Mouse (Mus musculus): ENCODE measurements around the gene Sertad1.
A peak's percentile ranks its signal among the peaks of the same experiment; 100 is the strongest.

Sertad1 gene

DNA sequence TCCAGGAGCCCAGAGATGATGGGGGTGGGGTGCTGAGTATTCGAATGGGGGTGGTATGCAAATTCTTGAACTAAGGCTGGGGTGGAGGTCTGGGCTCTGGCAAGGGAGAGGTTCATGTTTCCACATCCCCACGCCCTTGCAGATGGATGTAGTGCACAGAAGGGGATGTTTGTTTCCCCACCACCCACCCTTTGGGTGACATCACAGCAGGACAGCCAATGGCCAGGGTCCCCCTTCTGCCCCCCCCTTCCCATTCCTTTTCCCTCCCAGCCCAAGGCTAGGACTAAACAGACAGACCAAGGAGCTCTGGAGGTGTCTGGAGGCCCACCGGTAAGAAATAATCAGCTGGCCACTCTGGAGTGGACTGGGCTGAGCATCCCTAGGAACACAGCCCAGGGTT lies 12.3 kb downstream of the Sertad1 start, which contains the start of gene Prx:
Prx (plus strand) TSS at position 289 of the 400 bp plus-strand sequence.
- no peak for DNase-seq (ENCODE audit: low spot score in 2 of 2)

- DNase-seq (ENCODE audit: low spot score in 2 of 2): peak; percentile 50 to 58
These were observed 14.9 kb downstream of the Sertad1 start for GRCm38 (mm10) chr7:27501620-27502019.

DNA sequence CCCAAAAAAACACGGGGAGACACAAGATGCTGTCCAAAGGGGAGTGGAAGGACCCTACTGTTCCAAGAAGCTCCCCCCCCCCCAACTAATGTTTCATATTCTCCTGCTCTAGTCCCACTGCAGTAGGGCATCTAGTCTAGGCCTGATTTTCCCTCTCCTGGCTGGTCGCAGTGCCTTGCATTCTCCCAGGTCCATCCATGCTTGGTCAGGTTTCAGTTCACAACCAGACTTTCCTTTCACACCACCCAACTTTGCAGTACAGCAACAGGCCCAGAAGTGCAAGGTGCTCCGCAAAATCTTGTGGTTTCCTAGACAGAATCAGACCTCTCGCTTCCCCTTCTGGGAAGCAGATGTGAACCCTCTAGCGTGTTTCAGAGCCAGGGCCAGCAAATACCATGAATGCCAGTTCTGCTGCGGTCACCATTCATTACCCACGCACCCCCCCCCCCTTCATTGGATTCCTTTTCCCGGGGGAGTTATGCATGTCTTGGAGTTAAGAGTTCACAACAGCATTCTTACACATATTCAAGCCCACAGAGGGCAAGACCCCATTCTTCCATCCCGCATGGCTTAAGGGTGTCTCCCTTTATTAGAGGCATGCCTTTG lies 20.2 kb downstream of the Sertad1 start:
- DNase-seq (ENCODE audit: low spot score in 2 of 2): no peak

DNA sequence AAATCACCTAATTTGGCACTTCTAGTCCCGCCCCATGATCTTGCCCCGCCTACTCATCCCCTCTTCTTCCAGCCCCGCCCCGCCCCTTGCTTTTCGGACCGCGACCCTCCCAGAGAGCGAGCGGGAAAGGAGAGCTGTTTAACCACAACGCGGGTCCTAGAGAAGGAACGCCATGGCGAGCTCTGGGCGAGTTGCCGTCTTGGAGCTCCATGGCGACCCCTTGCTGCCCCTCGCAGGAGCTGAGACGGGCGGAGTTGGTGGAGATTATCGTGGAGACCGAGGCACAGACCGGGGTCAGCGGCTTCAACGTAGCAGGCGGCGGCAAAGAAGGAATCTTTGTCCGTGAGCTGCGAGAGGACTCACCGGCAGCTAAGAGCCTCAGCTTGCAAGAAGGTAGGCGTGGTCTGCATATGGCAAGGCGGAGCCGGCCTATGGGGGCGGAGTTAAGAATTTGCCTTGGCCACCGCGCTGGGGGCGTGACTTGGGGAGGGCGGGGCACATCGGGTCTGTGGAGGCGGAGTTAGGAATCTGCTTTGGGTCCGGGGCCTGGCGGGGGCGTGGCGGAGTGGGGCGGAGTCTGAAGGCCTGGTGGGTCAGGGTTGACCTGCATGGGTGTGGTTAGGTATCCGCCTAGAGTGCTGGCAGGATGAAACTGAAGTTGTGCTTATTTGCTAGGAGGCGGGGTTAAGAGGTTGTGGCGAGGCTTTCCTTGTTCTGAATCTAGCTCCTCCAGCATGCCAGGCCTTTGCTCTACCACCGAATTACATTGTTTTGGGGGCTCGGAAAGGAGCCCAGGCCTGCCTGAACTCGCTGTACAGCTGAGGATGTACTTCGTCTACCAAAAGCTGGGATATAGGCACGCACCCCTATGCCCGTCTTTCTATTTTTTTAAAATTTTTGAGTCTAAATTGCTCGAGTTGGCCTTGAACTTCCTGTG lies 21.3 kb downstream of the Sertad1 start:
- DNase-seq (ENCODE audit: low spot score in 2 of 2): peak; percentile 95 to 97

DNA sequence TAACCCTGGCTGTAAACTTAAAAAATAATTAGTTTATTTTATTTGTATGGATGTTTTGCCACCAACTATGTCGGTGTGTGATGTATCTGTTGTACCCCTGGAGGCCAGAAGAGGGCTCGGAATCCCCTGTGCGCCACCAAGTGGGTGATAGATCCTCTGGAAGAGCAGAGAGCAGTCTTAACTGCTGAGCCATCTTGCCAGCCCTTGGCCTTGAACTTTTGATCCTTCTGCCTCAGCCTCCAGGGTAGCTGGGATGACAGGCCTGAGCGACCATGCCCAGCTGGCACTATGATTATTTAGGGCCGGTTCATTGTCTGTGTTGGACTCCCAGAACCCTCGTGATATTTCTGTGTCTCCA lies 21.9 kb downstream of the Sertad1 start:
- DNase-seq (ENCODE audit: low spot score in 2 of 2): peak; percentile 48 to 63

DNA sequence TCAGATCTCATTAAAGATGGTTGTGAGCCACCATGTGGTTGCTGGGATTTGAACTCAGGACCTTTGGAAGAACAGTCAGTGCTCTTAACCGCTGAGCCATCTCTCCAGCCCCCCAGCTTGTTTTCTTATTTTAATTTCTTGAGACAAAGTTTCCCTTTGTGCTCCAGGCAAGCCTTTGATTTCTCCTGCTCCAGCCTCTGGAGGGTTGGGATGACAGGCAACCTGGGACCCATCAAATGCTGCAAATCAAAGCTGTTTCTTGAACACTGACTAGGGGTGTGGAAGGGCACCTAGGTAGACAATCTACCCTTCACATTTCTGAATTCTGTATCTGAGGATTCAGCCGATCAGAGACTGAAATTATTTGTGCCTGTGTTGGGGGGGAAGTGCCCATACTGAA lies 24.1 kb downstream of the Sertad1 start:
- no peak for DNase-seq (ENCODE audit: low spot score in 2 of 2)

DNA sequence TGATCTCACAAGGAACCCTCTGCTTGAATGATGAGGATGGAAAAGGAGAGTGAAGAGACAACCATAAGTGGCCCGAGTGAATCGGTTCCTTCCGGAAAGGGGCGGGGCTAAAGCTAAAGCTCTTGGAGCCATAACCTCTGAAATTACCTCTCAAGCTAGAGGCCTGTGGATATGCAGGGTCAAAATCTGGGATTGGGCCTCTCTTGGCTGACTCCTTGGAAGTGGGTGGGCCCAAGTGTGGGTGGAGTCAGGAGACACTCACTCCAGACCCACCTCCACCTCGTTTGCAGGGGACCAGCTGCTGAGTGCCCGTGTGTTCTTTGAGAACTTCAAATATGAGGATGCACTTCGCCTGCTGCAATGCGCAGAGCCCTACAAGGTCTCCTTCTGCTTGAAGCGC lies 28.3 kb downstream of the Sertad1 start:
- DNase-seq (ENCODE audit: low spot score in 2 of 2): no peak

GRCm38 (mm10) chr7:27518314-27518713 lies 31.6 kb downstream of the Sertad1 start:
- no peak for DNase-seq (ENCODE audit: low spot score in 2 of 2)

- no peak for DNase-seq (ENCODE audit: low spot score in 2 of 2)
These were observed 33.4 kb downstream of the Sertad1 start for GRCm38 (mm10) chr7:27520104-27520503.

DNA sequence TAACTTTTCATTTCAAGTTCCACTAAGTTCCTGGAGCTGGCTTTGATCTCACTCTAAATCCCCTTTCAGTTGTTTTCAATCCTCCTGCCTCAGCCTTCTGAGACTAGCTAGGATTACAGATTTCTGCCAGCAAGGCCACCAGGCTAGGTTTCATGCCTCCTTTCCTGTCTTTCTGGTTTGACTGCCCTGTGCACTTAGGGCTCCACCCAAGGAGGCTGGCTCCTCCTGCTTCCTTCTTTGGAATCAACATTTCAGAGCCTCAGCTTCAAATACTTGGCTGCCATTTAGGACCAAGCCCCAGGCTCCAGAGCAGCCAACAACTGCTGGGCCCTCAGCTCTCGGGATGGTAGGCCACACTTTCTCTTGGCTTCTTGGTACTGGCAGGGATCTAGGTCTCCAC lies 33.9 kb downstream of the Sertad1 start:
- no peak for DNase-seq (ENCODE audit: low spot score in 2 of 2)

GRCm38 (mm10) chr7:27522967-27523366 lies 36.3 kb downstream of the Sertad1 start, which contains the start of gene Hipk4:
Gene Hipk4, plus strand, starts transcription at chr7:27523267.
- no peak for DNase-seq (ENCODE audit: low spot score in 2 of 2)

DNA sequence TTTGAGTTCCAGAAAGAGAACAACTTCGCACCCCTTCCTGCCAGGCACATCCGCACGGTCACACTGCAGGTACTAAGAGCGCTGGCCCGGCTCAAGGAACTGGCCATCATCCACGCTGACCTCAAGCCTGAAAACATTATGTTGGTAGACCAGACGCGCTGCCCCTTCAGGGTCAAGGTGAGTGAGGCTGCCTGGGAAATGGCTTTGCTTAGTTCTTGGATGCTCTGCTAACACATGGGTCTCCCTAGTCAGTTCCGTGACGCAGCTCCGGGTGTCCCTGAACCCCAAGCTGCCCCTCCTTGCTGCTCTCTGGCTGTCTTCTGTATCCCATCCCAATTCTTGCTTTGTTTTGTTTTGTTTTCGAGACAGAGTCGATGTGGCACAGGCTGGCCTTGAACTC lies 37.1 kb downstream of the Sertad1 start:
- no peak for DNase-seq (ENCODE audit: low spot score in 2 of 2)

DNA sequence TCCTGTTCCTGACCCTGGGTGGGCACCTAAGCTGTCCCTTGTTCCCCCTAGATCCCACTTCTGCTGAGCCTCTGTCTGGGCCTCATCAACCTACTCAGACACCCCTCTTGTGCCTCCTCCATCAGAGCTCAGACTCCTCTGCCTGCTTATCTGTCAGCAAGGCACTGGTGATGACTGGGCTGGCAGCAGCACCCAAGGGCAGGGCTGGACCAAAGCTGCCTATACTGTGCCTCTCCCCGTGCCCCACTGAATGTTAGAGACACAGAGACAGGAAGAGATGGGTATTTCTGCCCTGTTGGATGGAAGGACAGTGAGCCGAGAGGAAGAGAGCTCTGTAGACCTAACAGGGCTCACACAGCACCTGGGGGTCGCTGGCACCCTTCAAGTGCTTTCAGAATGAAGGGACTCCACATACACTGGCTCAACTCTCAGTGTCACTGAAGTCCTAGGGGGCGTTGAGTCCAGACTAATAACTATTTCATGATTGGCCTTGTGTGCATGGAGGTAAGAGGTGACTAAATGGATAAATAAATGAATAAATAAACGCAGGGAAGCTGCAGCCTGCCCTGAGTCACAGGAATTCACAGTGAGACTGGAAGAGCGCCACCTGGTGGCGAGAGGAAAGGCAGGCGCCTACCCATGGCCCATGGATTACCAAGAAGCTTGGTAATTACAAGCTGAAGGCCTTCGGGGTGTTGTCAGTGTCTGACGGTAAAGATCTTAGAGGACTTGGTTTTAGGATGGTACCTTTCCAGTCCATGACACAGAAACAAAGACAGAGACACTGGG lies 39.5 kb downstream of the Sertad1 start:
- DNase-seq (ENCODE audit: low spot score in 2 of 2): peak; percentile 50 to 71

- no peak for DNase-seq (ENCODE audit: low spot score in 2 of 2)
These were observed 42.4 kb downstream of the Sertad1 start for GRCm38 (mm10) chr7:27529070-27529469.

DNA sequence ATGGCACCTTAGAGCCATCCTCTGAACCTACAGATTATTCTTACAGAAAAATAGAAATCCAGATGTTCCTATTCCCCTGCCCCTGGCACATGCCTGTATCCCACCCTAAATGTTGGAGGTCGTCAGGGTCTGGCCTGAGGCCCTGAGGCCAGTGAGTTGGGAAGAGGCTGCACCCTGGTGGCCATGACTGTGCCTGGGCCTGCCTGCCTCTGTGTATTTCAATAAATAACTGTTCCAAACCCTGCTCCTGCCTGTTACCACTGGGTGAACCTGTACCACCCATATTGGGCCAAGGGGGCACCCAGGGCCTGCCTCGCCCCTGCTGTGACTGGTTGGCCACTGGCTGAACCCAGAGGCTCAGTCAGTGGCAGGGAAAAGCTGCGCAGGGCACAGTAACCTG lies 44.2 kb downstream of the Sertad1 start:
- DNase-seq (ENCODE audit: low spot score in 2 of 2): no peak

DNA sequence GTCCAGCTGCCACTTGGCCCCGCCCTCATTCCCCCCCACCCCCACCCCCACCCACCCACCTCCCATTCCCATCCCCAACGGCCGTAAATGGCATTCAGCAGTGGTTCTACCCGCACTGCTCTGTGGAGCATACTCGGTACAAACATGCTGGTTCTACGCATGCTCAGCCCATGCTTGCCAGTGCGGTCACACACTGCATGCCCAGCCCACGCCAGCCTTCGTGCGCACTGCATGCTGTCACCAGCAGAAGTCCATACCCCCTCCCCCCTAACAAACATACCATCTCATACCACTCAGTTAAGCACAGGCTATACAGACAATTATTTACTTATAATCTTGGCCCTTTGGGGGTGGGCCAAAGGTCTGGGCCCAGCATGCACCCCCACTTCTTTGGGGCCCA lies 45.0 kb downstream of the Sertad1 start:
- DNase-seq (ENCODE audit: low spot score in 2 of 2): no peak

DNA sequence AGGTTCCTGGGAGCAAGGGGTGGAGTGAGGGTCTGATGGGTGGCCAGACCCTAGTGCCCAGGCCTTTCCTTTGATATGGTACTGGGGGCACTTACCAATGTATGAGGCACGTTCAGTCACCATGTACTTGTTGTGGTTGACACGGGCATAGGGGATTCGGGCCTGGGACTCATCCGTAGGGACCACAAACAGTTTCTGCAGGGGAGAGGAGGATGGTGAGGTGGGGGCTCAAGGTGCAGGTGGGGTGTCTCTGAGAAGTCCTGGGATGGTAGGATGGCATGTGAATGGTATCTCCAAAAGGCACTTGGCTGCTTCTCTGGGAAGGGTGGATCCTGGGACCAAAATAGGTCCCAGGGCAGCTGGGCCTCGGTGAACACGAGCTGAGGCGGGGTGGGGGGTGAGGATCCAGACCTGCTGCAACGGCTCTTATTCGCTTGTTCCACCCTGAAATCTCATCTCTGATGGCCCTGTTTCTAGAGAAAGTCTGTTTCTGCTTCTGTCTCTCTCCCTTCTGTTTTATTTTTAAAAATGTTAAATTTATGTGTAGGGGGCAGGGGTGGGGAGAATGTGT lies 45.9 kb downstream of the Sertad1 start:
- no peak for DNase-seq (ENCODE audit: low spot score in 2 of 2)

DNA sequence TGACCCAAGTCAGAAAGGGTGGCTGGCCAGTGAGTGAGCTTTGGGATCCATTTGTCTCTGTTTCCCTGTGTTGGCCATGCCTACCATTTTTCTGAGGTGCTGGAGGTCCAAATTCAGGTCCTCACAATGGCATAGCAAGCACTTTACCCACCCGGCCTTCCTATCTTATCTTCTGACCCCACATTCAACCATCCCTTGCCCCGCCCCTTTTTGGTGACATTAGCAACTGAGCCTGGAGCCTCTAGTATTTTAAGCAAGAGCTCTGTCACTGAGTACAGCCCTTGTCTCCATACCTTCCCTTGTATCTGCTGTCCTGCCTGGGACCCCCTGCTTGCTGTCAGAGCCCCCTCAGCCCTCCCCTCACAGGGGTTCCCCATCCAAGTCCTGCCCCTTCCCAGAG lies 48.7 kb downstream of the Sertad1 start:
- no peak for DNase-seq (ENCODE audit: low spot score in 2 of 2)

DNA sequence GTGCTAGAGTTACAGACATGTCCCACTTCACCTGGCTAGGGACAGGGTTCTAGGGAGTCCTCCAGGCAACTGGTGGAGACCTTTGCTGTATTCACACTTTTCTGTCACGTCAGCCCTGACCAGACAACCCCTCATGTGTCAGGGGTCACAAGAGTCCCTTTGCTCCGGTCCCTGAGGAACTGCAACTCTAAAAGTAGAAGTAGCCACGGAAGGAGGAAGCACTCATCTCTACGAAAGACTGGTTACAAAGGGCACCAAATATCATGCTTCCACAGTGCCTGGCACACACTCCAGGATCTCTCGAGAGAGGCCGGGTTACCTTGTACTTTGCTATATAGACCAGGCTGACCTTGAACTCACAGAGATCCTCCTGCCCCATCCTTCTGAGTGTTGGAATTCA lies 49.9 kb downstream of the Sertad1 start:
- DNase-seq (ENCODE audit: low spot score in 2 of 2): no peak

GRCm38 (mm10) chr7:27537998-27538397 lies 51.3 kb downstream of the Sertad1 start:
- DNase-seq (ENCODE audit: low spot score in 2 of 2): no peak

DNA sequence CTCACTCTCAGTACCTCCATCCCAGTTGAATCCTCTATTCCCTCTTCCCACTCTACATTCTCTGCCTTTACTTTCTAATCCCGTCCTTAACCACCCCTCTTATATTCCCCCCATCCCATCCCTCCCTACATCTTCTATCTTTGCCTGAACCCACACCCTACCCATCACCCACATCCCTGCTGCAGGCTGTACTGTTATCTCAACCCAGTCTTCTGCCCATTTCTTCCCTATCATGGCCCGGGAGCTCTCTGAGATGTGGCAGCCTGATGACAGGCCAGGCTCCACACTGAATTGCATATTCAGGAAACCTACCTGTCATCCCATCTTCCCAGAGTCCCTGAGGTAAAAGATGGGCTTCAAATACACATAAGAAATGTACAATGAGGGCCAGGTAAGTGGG lies 52.1 kb downstream of the Sertad1 start:
- DNase-seq (ENCODE audit: low spot score in 2 of 2): no peak
